Mouse (Mus musculus): ENCODE measurements at regions not wholly inside any gene's neighbourhood (a gene's known extent, or its start where the extent isn't known, plus 50 kb on each side); places are given as distances from the start of the nearest gene placed in this dataset.

DNA sequence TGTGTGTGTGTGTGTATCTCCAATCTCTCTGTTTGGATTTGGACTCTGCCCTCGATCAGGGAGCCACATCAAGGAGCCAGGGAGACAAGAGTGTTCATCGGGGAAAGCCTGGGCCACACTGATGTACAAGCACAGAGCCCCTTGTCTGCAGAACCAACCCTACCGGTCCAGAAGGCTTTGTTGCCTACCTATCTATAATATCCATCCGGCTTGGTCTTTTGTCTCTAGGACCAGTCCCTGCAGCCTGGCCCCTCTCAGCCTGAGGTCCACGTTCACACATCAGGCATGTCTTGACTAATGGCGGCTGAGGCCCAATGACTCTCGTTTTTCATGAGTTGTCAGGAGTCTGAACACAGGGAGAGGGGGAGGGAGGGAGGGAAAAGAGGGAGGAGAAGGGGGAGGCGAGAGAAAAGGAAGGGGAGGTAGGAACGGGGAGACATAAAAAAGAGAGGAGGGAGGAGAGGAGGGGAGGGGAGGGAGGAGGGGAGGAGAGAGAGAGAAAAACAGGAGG lies 64.7 kb downstream of the Cmpk2 start:
- DNase-seq, result no peak

DNA sequence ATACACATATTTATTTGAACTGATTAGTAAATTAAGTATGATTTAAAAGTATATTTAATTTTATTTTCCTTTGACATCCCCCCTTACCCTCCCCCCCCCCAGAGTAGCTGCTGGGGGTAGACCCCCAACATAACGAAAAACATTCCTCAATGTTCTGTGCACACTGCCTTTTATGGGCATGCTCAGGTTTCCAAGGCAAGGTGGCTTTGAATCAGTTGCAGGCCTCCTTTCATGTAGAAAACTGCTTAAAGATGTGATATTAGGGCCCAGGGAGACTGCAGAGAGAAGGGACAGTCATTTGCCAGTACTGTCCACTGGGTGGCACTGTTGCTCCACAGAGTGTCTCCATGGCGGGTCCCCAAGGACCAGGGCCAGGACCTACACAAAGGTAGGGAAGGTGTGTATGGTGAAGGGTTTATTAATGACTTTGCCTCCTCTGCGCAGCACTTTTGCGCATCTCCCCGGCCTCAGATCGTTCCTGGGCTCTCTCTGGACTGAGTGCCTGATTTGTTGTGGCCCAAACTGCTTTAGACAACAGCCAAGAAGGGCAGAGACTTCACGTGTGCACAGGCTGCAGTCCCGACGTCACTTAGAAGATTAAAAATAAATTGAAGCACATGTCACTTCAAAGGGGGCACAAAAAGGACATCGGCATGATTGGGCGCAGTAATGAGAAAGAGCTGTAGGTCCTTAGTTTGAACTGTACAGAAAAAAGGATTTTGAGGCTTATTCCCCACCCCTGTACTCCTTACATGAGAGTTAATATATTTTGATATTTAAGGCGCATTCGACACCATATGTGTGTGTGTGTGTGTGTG lies 64.0 kb downstream of the Cmpk2 start:
- DNase-seq, result peak; percentile 84

DNA sequence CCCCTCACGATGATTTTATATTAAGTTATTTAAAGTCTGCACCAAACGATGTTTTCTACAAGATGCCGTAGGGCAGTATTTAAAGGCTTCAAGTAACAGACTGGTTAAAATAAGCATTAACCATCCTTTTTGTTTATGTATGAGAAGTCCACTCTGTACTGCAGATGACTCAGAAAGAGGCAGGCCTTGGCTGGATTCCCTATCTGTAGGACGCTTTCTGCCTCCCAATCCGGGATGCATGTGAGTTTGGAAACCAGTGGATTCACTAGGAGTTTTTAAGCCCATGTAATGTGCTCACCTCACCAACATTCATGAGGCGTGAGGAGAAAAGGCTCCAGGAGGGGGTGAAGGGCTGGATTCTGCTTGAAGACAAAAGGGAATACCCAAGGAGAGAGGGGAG lies 63.1 kb downstream of the Cmpk2 start:
- DNase-seq, result no peak

All from lung, postnatal 14 days (tissue).